Mouse (Mus musculus): ENCODE results near the gene Plce1. TPM values are rescaled to one million over a fixed set of nuclear protein-coding genes. Genes with fewer than 3 reads are reported as not detected.
A peak's percentile ranks its signal among the peaks of the same experiment; 100 is the strongest.

Plce1 gene
- total and polyA plus RNA-seq, 3 experiments, result not detected

- no peak for TF ChIP-seq ZC3H11A (IDR thresholded peaks at IDR 0.05; ENCODE audit: low read depth, low read length)
- TF ChIP-seq ZKSCAN1 (IDR thresholded peaks at IDR 0.05; ENCODE audit: low read depth, low read length), result no peak
- TF ChIP-seq CHD1 (IDR thresholded peaks at IDR 0.05; ENCODE audit: low read depth, low read length), result no peak
- TF ChIP-seq USF1 (IDR thresholded peaks at IDR 0.05; ENCODE audit: low read depth, low read length), result peak; percentile 37; the same call in 1 of the 2 replicates
- TF ChIP-seq BHLHE40 (IDR thresholded peaks at IDR 0.05; ENCODE audit: borderline replicate concordance, low read depth, low read length), result peak; percentile 81
- 0 out of 2 replicates have a peak, but pooled peaks have one; percentile 23 for TF ChIP-seq RCOR1 (IDR thresholded peaks at IDR 0.05; ENCODE audit: low read depth, low read length)
- TF ChIP-seq MXI1 (IDR thresholded peaks at IDR 0.05; ENCODE audit: low read depth, low read length), result peak; percentile 100
- peak; percentile 64 to 93 (median 86) for TF ChIP-seq CTCF (IDR thresholded peaks at IDR 0.05 in 2 of 3, conservative IDR thresholded peaks at IDR 0.05 in 1 of 3; ENCODE audit: control insufficient read depth in 1 of 3, insufficient read depth in 1 of 3, low read depth in 2 of 3, low read length in 3 of 3, poor library complexity in 1 of 3, severe bottlenecking in 1 of 3)
- peak; percentile 62; the same call in 1 of the 2 replicates for TF ChIP-seq KAT2A (conservative IDR thresholded peaks at IDR 0.05; ENCODE audit: low read depth, low read length)
- peak; percentile 38; the same call in 1 of the 2 replicates for TF ChIP-seq ETS1 (IDR thresholded peaks at IDR 0.05; ENCODE audit: low read depth, low read length)
- TF ChIP-seq NRF1 (IDR thresholded peaks at IDR 0.05; ENCODE audit: insufficient read depth, low read depth, low read length, poor library complexity, severe bottlenecking), result peak; percentile 59; the same call in 1 of the 2 replicates
Measured at GRCm38 (mm10) chr19:38818766-38819426, 338.0 kb downstream of the Plce1 start, which contains the start of gene Noc3l (continued).

- TF ChIP-seq TAL1 (IDR thresholded peaks at IDR 0.05; ENCODE audit: low read length), result no peak
- TF ChIP-seq MYB (IDR thresholded peaks at IDR 0.05; ENCODE audit: low read depth, low read length), result no peak
- no peak for TF ChIP-seq POLR2AphosphoS5 (IDR thresholded peaks at IDR 0.05; ENCODE audit: borderline replicate concordance, low read depth, low read length)
- peak; percentile 27; the same call in 1 of the 2 replicates for TF ChIP-seq TBP (IDR thresholded peaks at IDR 0.05; ENCODE audit: low read depth, low read length)
- TF ChIP-seq SMC3 (IDR thresholded peaks at IDR 0.05; ENCODE audit: low read depth, low read length), result no peak
- H3K9ac ChIP-seq (ENCODE audit: control insufficient read depth, low read depth, low read length, poor library complexity, severe bottlenecking), result peak overlapping the region; percentile 74
- H3K27ac ChIP-seq (ENCODE audit: control insufficient read depth, low read depth, low read length), result peak overlapping the region; percentile 39
- peaks cover 0 to 20% of the 10 kb centered on the region in 2 experiments; a peak in 3 of 4 replicates for H3K36me3 ChIP-seq (ENCODE audit: control insufficient read depth in 1 of 2, insufficient read depth in 2 of 2, low read length in 2 of 2)
- peak overlapping the region; percentile 76 to 79 for H3K4me3 ChIP-seq (ENCODE audit: control insufficient read depth in 1 of 2, insufficient read depth in 1 of 2, low read depth in 2 of 2, low read length in 2 of 2)
- no peaks in the 10 kb centered on the region for H3K9me3 ChIP-seq (replicated peaks; ENCODE audit: insufficient read depth, low read length)
- H3K4me1 ChIP-seq (ENCODE audit: control insufficient read depth in 1 of 2, insufficient read depth in 2 of 2, low read length in 2 of 2), result peaks cover 0 to 10% of the 10 kb centered on the region in 2 experiments; a peak in 3 of 4 replicates
- H3K79me2 ChIP-seq (ENCODE audit: control insufficient read depth, insufficient read depth, low read length, poor library complexity), result peaks cover 17% of the 10 kb centered on the region
- no peaks in the 10 kb centered on the region; a peak in 1 of 4 replicates for H3K27me3 ChIP-seq (ENCODE audit: control insufficient read depth in 1 of 2, insufficient read depth in 2 of 2, low read length in 2 of 2)
- no peak for DNase-seq (ENCODE audit: low read depth, low spot score)
Measured at GRCm38 (mm10) chr19:38819427-38819802, 338.5 kb downstream of the Plce1 start.
